Mouse (Mus musculus) cerebellum, adult 11 months (tissue): ENCODE results near the gene Abcb9.
"Not testable (repeated sequence)": the region's sequence is repeated elsewhere in the genome, so short reads cannot be mapped to it uniquely, and the experiment has no call there.

Experiments
- DNase-seq: peaks from one replicate; pipeline ENCODE4 v3.0.0; 2022

Abcb9 gene

GRCm38 (mm10) chr5:124056956-124057355 lies 38.6 kb downstream of the Abcb9 start:
- no peak for DNase-seq

- no peak for DNase-seq
Measured at GRCm38 (mm10) chr5:124056219-124056618, 39.4 kb downstream of the Abcb9 start.

- not testable (repeated sequence) for DNase-seq
Measured at GRCm38 (mm10) chr5:124052641-124053040, 43.0 kb downstream of the Abcb9 start.

GRCm38 (mm10) chr5:124051899-124052491 lies 43.6 kb downstream of the Abcb9 start:
- no peak for DNase-seq

GRCm38 (mm10) chr5:124050095-124051050 lies 45.2 kb downstream of the Abcb9 start:
- DNase-seq: no peak

GRCm38 (mm10) chr5:124049249-124050045 lies 46.2 kb downstream of the Abcb9 start:
- DNase-seq: no peak

GRCm38 (mm10) chr5:124046741-124047401 lies 48.7 kb downstream of the Abcb9 start:
- DNase-seq: no peak

GRCm38 (mm10) chr5:124045453-124046010 lies 50.1 kb downstream of the Abcb9 start:
- DNase-seq: no peak

- DNase-seq: no peak
Measured at GRCm38 (mm10) chr5:124043999-124044398, 51.6 kb downstream of the Abcb9 start.

- no peak for DNase-seq
Measured at GRCm38 (mm10) chr5:124043212-124043978, 52.2 kb downstream of the Abcb9 start.

GRCm38 (mm10) chr5:124041097-124041496 lies 54.5 kb downstream of the Abcb9 start:
- DNase-seq: no peak

GRCm38 (mm10) chr5:124039602-124040001 lies 56.0 kb downstream of the Abcb9 start:
- DNase-seq: no peak

- no peak for DNase-seq
Measured at GRCm38 (mm10) chr5:124036836-124037235, 58.8 kb downstream of the Abcb9 start.

- DNase-seq: no peak
Measured at GRCm38 (mm10) chr5:124036341-124036740, 59.3 kb downstream of the Abcb9 start.

- DNase-seq: no peak
Measured at GRCm38 (mm10) chr5:124035806-124036205, 59.8 kb downstream of the Abcb9 start.

GRCm38 (mm10) chr5:124035406-124035805 lies 60.2 kb downstream of the Abcb9 start:
- no peak for DNase-seq

GRCm38 (mm10) chr5:124034471-124034870 lies 61.1 kb downstream of the Abcb9 start:
- no peak for DNase-seq

- DNase-seq: peak; percentile 90
Measured at GRCm38 (mm10) chr5:124032001-124032508, 63.5 kb downstream of the Abcb9 start, which contains the start of gene Vps37b. Gene Vps37b, minus strand, starts transcription at chr5:124032270.

- no peak for DNase-seq
Measured at GRCm38 (mm10) chr5:124031068-124031955, 64.3 kb downstream of the Abcb9 start.
